Mouse (Mus musculus) intestine, embryonic 14.5 days (tissue): ENCODE data around the gene Vmn2r90. TPM values are rescaled to one million over a fixed set of nuclear protein-coding genes. Genes with fewer than 3 reads are reported as not detected.
"Not testable (repeated sequence)": the region's sequence is repeated elsewhere in the genome, so short reads cannot be mapped to it uniquely, and the experiment has no call there.

Experiments used
- ATAC-seq: fragments of 200-750 bp; cut with Nextera tagmentation; replicated peaks from 2 replicates; pipeline ENCODE4 v1.8.0; 2017; ENCODE audit warnings: low read depth, moderate number of reproducible peaks, moderate TSS enrichment, moderate library complexity; ENCODE audit not compliant: low FRiP score, low TSS enrichment
- DNase-seq: peaks from one replicate; pipeline ENCODE4 v3.0.0-alpha.2; 2018; ENCODE audit warnings: low spot score
- H3K27ac ChIP-seq: fragments of 300-500 bp; sonication (generic); 2 replicates; pipeline ENCODE4 v1.5.1; 2014; ENCODE audit warnings: low read depth, mild to moderate bottlenecking, control low read depth
- H3K27me3 ChIP-seq: fragments of 300-500 bp; sonication (generic); replicated peaks from 2 replicates; pipeline ENCODE4 v1.6.1; 2014; ENCODE audit warnings: low read length, control low read depth; ENCODE audit not compliant: control insufficient read depth, insufficient read depth
- H3K36me3 ChIP-seq: fragments of 300-500 bp; sonication (generic); 2 replicates; pipeline ENCODE4 v1.6.1; 2014; ENCODE audit warnings: low read length, control low read depth; ENCODE audit not compliant: control insufficient read depth, insufficient read depth
- H3K4me1 ChIP-seq: fragments of 300-500 bp; sonication (generic); replicated peaks from 2 replicates; pipeline ENCODE4 v1.6.1; 2014; ENCODE audit warnings: low read length, control low read depth, mixed read lengths; ENCODE audit not compliant: control insufficient read depth, insufficient read depth
- H3K4me2 ChIP-seq: fragments of 300-500 bp; sonication (generic); 2 replicates; pipeline ENCODE4 v1.6.1; 2014; ENCODE audit warnings: low read length
- H3K4me3 ChIP-seq: fragments of 300-500 bp; sonication (generic); 2 replicates; pipeline ENCODE4 v1.5.1; 2014; ENCODE audit warnings: low read depth, low read length, control low read depth, mixed read lengths
- H3K9ac ChIP-seq: fragments of 300-500 bp; sonication (generic); 2 replicates; pipeline ENCODE4 v1.6.1; 2014; ENCODE audit warnings: mild to moderate bottlenecking, low read length
- H3K9me3 ChIP-seq: fragments of 300-500 bp; sonication (generic); 2 replicates; pipeline ENCODE4 v1.6.1; 2016; ENCODE audit warnings: low read length, control low read depth; ENCODE audit not compliant: control insufficient read depth
- WGBS: fragments of 180-500 bp; shearing (Covaris S2); extraction: QIAGEN DNeasy Blood & Tissue Kit; methylation state at CpG from one replicate; pipeline ENCODE4 v1.1.7; 2014; 5-methylcytosine and 5-hydroxymethylcytosine counted together
- polyA plus RNA-seq: library from polyadenylated mRNA; unstranded; fragments of >200 nt; fragmentation: Nextera tagmentation; extraction: Ambion mirVana; gene quantifications from 2 replicates; pipeline ENCODE4 v1.2.1, GENCODE M21; 2014

The Vmn2r90 gene
- polyA plus RNA-seq = not detected in 2 replicates

DNA sequence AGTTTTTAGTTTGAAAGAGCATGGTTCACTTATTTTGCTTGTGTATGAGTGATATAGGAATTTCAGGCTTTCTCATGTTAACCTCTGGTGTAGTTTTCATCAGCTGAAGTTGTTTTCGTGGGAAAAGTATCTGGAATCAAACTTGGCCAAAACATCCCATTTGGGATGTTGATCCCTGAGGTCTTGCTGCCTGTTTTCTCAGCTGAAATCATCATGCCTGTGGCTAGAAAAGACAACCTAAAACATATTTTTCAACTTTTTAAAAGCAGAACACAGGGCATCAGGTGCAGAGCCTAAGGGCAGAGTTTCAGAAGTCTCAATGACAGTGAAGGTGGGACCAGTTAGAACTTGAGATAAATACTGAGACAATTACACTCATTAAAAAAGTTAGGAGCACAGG lies at the start of gene Vmn2r90:
Vmn2r90 (plus strand) TSS at position 301 of the 400 bp plus-strand sequence.
- WGBS = 64% methylated on average over 1 of the region's 1 CpGs
- ATAC-seq (no peak), DNase-seq (no peak)
- H3K36me3 ChIP-seq = no peaks in the 10 kb centered on the region
- no peak within 1 kb of the TSS for H3K4me3 ChIP-seq
- H3K4me1 ChIP-seq = no peaks in the 10 kb centered on the region
- H3K4me2 ChIP-seq = no peak within 1 kb of the TSS
- no peak within 1 kb of the TSS for H3K27ac ChIP-seq
- H3K9ac ChIP-seq = no peak within 1 kb of the TSS
- no peaks in the 10 kb centered on the region for H3K27me3 ChIP-seq
- no peaks in the 10 kb centered on the region for H3K9me3 ChIP-seq

DNA sequence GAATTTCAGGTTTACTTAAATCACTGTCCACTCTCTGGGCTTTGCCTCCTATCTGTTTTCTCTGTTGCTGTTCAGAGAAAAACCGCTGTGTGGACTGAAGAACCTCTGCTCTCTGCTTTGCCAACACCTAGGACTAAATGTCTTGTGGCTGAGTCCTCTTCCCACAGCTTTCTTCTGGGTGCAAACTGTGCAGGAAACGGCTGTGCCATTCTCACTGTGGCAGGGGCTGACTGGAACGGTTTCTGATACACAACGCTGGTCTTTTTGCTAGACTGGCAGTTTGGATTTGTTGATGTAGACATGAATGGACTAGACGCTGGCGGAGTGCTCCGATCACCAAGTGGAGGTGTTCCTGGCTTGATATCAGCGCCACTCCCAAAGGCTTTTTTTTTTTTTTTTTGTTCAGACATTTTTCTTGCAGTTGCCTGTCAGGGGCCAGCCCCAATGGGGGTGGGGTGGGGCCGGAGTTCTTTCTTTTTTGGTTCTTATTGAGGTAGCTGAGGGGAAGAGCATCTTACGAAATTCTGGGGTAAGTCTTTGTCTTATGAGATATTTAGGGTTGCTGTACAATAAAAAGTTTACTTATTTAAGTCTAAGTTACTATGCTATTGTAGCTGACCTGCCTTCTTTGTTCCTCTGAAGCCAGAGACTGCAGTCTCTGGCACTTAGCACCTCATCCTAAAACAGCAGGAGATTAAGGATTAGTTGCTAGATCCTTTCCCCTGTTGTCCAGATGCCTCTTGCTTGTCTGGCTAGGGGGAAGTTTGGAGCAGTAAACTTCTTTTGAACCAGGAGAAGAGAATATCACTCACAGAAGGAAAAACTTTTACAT lies 48.3 kb upstream of the Vmn2r90 start:
- DNase-seq = no peak
- H3K9ac ChIP-seq = no peak overlapping the region
- H3K4me3 ChIP-seq = no peak overlapping the region
- H3K4me2 ChIP-seq = peak overlapping the region; percentile 20; the same call in 1 of the 2 replicates
- 20% methylated on average over 10 of the region's 10 CpGs for WGBS
- no peaks in the 10 kb centered on the region for H3K9me3 ChIP-seq
- ATAC-seq = no peak
- no peaks in the 10 kb centered on the region for H3K36me3 ChIP-seq
- 0 out of 2 replicates have a peak, but pooled peaks cover 3% of the 10 kb centered on the region for H3K4me1 ChIP-seq
- H3K27me3 ChIP-seq = no peaks in the 10 kb centered on the region
- no peak overlapping the region for H3K27ac ChIP-seq

DNA sequence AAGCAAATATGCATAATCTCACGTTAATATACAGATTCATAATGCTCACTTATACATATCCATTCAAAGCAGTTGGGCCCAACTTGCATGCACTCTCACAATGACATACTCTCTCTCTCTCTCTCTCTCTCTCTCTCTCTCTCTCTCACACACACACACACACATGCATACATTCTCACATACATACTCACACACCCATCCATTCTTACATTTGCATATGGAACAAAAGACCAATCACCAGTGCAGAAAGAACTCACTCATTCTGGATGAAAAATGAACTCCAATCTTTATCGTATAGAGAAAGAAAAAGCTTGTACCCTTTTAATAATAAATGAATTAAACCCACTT lies 47.7 kb upstream of the Vmn2r90 start:
- ATAC-seq (no peak), DNase-seq (no peak)
- Histone ChIP-seq H3K9me3 (no peaks in the 10 kb centered on the region), H3K4me2 (no peak overlapping the region), H3K36me3 (no peaks in the 10 kb centered on the region), H3K27ac (no peak overlapping the region), H3K9ac (no peak overlapping the region), H3K27me3 (no peaks in the 10 kb centered on the region), H3K4me3 (no peak overlapping the region), H3K4me1 (0 out of 2 replicates have a peak, but pooled peaks cover 3% of the 10 kb centered on the region)
- 44% methylated on average over 2 of the region's 2 CpGs for WGBS

- H3K4me3 ChIP-seq = no peak overlapping the region
- H3K9ac ChIP-seq = no peak overlapping the region
- 80% methylated on average over 1 of the region's 1 CpGs for WGBS
- H3K4me2 ChIP-seq = no peak overlapping the region
- no peaks in the 10 kb centered on the region for H3K4me1 ChIP-seq
- ATAC-seq = no peak
- no peaks in the 10 kb centered on the region for H3K27me3 ChIP-seq
- DNase-seq = no peak
- no peaks in the 10 kb centered on the region for H3K36me3 ChIP-seq
- no peak overlapping the region for H3K27ac ChIP-seq
- H3K9me3 ChIP-seq = no peaks in the 10 kb centered on the region
Measured at GRCm38 (mm10) chr17:17678781-17679180, 24.8 kb upstream of the Vmn2r90 start.

- H3K27me3 ChIP-seq = no peaks in the 10 kb centered on the region
- H3K4me1 ChIP-seq = no peaks in the 10 kb centered on the region
- H3K4me2 ChIP-seq = no peak overlapping the region
- ATAC-seq = no peak
- H3K36me3 ChIP-seq = no peaks in the 10 kb centered on the region
- DNase-seq = no peak
- H3K9me3 ChIP-seq = no peaks in the 10 kb centered on the region
- no peak overlapping the region for H3K27ac ChIP-seq
- no peak overlapping the region for H3K9ac ChIP-seq
- H3K4me3 ChIP-seq = no peak overlapping the region
- 74% methylated on average over 2 of the region's 2 CpGs for WGBS
Measured at GRCm38 (mm10) chr17:17690659-17691058, 12.9 kb upstream of the Vmn2r90 start.

DNA sequence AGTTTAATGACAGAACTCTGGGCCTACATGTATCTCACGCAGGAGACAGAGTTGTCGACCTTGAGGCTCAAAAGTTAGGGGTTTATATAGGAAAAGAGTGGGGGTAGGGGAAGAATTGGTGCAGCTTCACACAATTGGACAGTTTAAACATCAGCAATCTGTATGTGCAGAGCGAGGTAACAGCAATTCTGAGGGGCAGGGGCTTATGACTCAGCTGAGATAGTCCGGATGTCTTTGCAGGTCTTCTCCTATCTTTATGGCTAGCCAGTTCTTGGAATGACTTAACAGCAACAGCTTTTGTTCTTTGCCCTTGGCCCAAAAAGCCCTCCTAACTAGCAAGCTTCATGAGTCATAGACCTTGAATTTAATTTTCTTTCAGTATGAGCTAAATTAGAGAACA lies 28.8 kb downstream of the Vmn2r90 start:
- not testable (repeated sequence) for H3K9ac ChIP-seq, H3K27me3 ChIP-seq, H3K9me3 ChIP-seq, DNase-seq, H3K4me2 ChIP-seq, H3K36me3 ChIP-seq, H3K4me3 ChIP-seq, H3K4me1 ChIP-seq, ATAC-seq, H3K27ac ChIP-seq
- 73% methylated on average over 4 of the region's 4 CpGs for whole genome bisulfite sequencing

DNA sequence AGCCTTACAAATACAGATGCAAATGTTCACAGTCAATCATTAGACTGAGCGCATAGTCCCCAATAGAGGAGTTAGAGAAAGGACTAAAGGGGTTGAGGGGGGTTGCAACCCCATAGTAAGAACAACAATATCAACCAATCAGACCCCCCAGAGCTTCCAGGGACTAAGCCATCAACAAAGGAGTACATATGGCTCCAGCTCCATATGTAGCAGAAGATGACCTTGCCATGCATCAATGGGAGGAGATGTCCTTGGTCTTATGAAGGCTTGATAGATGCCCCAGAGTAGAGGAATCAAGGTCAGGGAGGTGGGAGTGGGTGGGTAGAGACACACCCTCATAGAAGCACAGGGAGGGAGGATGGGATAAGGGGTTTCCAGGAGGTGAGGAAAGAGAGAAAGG lies 35.1 kb downstream of the Vmn2r90 start:
- no peaks in the 10 kb centered on the region for H3K4me1 ChIP-seq
- no peak overlapping the region for H3K9ac ChIP-seq
- H3K36me3 ChIP-seq = no peaks in the 10 kb centered on the region
- no peak overlapping the region for H3K4me2 ChIP-seq
- no peak overlapping the region for H3K4me3 ChIP-seq
- no peaks in the 10 kb centered on the region for H3K9me3 ChIP-seq
- H3K27me3 ChIP-seq = no peaks in the 10 kb centered on the region
- no peak for DNase-seq
- WGBS = 90% methylated on average over 1 of the region's 1 CpGs
- H3K27ac ChIP-seq = no peak overlapping the region
- no peak for ATAC-seq

GRCm38 (mm10) chr17:17739300-17739699 lies 35.8 kb downstream of the Vmn2r90 start:
- ATAC-seq, H3K4me2 ChIP-seq, H3K4me1 ChIP-seq, DNase-seq, H3K9me3 ChIP-seq, H3K4me3 ChIP-seq, H3K27me3 ChIP-seq, H3K27ac ChIP-seq, H3K36me3 ChIP-seq, H3K9ac ChIP-seq: not testable (repeated sequence)
- 91% methylated on average over 7 of the region's 7 CpGs for WGBS

DNA sequence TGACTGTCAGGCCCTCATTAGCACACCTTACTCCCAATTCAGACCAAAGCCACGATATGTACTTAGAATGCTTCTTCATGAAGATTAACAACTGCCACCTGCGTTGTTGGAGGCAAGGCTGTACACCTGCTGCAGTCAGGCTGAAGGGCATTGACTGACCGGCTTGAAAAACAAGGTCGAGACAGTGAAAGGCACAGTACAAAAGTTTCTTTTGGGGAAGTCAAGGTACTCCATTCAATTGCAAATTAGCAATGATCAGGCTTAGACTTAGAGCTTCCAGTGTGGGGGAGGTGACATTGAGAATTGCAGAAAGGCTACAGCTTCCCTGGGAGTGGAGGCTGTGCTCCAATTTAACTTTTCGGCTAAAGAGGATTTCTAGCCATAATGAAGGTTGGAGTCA lies 36.4 kb downstream of the Vmn2r90 start:
- H3K36me3 ChIP-seq, H3K4me2 ChIP-seq: not testable (repeated sequence)

More for the DNA sequence above, 36.4 kb downstream of the Vmn2r90 start:
- not testable (repeated sequence) for H3K4me3 ChIP-seq, H3K27me3 ChIP-seq, H3K27ac ChIP-seq, DNase-seq, ATAC-seq, H3K9me3 ChIP-seq, H3K4me1 ChIP-seq, H3K9ac ChIP-seq
- 85% methylated on average over 5 of the region's 5 CpGs for WGBS
